Mouse (Mus musculus): Measurements from ENCODE around the gene Gm43064. TPM values are rescaled to one million over a fixed set of nuclear protein-coding genes. Genes with fewer than 3 reads are reported as not detected.
"Not testable (repeated sequence)": the region's sequence is repeated elsewhere in the genome, so short reads cannot be mapped to it uniquely, and the experiment has no call there.

Gene Gm43064
- polyA plus RNA-seq, 1 experiment from 2014 or later, result 0.35 TPM

DNA sequence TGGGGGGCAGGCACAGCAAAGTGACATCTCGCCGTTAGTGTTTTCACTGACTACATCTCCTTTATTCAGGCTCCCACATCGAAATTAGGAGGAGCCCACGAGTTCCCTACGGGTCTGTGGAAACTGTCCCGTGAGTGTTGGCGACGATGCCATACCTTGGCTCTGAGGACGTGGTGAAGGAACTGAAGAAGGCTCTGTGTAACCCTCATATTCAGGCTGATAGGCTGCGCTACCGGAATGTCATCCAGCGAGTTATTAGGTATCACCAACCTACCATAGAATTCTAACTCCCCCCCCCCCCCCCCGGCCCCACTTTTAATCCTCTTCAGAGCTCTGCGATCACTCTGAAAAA, 402 bp downstream of the Gm43064 start:
- no peaks in the 10 kb centered on the region for H3K27me3 ChIP-seq (ENCODE audit: control insufficient read depth, insufficient read depth, low read length)
- H3K9ac ChIP-seq (replicated peaks; ENCODE audit: low read depth, low read length), result peak overlapping the region; percentile 62
- peak overlapping the region; percentile 88 for H3K27ac ChIP-seq (ENCODE audit: low read length)
- ATAC-seq (ENCODE audit: insufficient number of reproducible peaks, insufficient read depth, low FRiP score, low read depth), result peak; percentile 23; the same call in 1 of the 2 replicates
- no peaks in the 10 kb centered on the region for H3K9me3 ChIP-seq (ENCODE audit: control insufficient read depth, low read depth, low read length)
- 3% methylated on average over 14 of the region's 14 CpGs for WGBS
- peaks cover 6% of the 10 kb centered on the region; the same call in 1 of the 2 replicates for H3K36me3 ChIP-seq (ENCODE audit: control insufficient read depth, insufficient read depth, low read length)
- H3K4me3 ChIP-seq (ENCODE audit: low read depth, low read length), result peak overlapping the region; percentile 81
- H3K4me2 ChIP-seq (replicated peaks; ENCODE audit: low read depth, low read length), result peak overlapping the region; percentile 63
- peaks cover 3% of the 10 kb centered on the region; the same call in 1 of the 2 replicates for H3K4me1 ChIP-seq (ENCODE audit: control insufficient read depth, insufficient read depth, low read length)

DNA sequence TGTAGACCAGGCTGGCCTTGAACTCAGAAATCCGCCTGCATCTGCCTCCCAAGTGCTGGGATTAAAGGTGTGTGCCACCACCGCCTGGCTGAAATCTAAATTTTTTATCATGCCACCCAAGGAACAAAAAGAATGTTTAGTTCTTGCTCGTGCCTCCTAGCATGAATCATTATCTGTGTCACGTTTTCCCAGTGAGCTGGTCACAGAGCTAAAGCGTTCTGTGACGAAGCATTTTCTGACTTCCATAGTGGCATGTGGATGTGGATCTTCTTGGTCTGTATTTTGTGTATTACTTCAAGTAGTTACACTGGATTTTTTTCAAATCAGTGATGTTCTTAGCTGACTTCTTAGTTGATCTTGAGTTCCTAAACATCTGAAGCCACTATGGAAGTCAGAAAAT, 1.6 kb downstream of the Gm43064 start:
- ATAC-seq (ENCODE audit: insufficient number of reproducible peaks, insufficient read depth, low FRiP score, low read depth), result no peak
- Histone ChIP-seq H3K36me3 (ENCODE audit: control insufficient read depth, insufficient read depth, low read length) (peaks cover 12% of the 10 kb centered on the region), H3K4me3 (ENCODE audit: low read depth, low read length) (no peak overlapping the region), H3K27me3 (ENCODE audit: control insufficient read depth, insufficient read depth, low read length) (no peaks in the 10 kb centered on the region), H3K4me1 (ENCODE audit: control insufficient read depth, insufficient read depth, low read length) (peaks cover 3% of the 10 kb centered on the region; the same call in 1 of the 2 replicates), H3K9ac (replicated peaks; ENCODE audit: low read depth, low read length) (no peak overlapping the region), H3K4me2 (replicated peaks; ENCODE audit: low read depth, low read length) (no peak overlapping the region), H3K9me3 (ENCODE audit: control insufficient read depth, low read depth, low read length) (no peaks in the 10 kb centered on the region), H3K27ac (ENCODE audit: low read length) (no peak overlapping the region)
- 82% methylated on average over 6 of the region's 6 CpGs for WGBS

DNA sequence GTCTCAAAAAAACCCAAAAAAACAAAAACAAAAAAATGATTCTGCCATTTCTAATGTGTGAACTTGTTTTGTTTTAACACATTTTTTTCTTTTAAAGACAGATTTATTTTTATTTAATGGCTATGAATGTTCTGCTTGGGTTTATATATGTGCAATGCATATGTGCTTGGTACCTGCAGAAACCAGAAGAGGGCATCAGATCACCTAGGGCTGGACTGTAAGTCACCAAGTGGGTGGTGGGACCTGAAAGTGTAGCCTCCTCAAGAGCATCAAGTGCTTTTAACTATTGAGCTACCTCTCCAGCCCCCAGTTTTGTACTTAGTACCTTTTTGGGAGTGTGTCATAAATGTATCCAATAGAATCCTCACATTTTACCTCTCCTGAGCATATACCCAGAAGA, 18.2 kb downstream of the Gm43064 start:
- Histone ChIP-seq H3K36me3 (ENCODE audit: control insufficient read depth, insufficient read depth, low read length) (no peaks in the 10 kb centered on the region; the same call in 1 of the 2 replicates), H3K9ac (replicated peaks; ENCODE audit: low read depth, low read length) (no peak overlapping the region), H3K4me2 (replicated peaks; ENCODE audit: low read depth, low read length) (no peak overlapping the region), H3K4me1 (ENCODE audit: control insufficient read depth, insufficient read depth, low read length) (no peaks in the 10 kb centered on the region), H3K4me3 (ENCODE audit: low read depth, low read length) (no peak overlapping the region), H3K27me3 (ENCODE audit: control insufficient read depth, insufficient read depth, low read length) (no peaks in the 10 kb centered on the region), H3K27ac (ENCODE audit: low read length) (no peak overlapping the region), H3K9me3 (ENCODE audit: control insufficient read depth, low read depth, low read length) (no peaks in the 10 kb centered on the region)
- no peak for ATAC-seq (ENCODE audit: insufficient number of reproducible peaks, insufficient read depth, low FRiP score, low read depth)

DNA sequence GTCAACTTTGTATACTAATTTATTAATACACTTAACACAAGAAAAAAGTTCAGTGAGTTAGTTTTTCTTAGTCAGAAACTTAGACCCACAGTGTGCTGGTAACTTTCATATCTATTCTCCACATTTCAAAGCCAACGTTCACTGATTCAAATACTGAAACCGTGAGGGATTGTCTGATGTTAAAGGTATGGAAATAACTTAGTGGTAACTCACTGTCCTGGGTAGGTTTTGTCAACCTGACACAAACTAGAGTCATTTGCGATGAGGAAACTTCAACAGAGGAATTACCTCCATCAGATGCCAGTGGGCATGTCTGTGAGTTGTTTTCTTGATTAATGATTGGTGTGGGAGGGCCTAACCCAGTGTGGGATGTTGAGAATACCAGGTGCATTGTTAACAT, 19.7 kb downstream of the Gm43064 start:
- Histone ChIP-seq H3K36me3 (ENCODE audit: control insufficient read depth, insufficient read depth, low read length) (no peaks in the 10 kb centered on the region), H3K9me3 (ENCODE audit: control insufficient read depth, low read depth, low read length) (no peaks in the 10 kb centered on the region), H3K4me1 (ENCODE audit: control insufficient read depth, insufficient read depth, low read length) (no peaks in the 10 kb centered on the region), H3K4me2 (replicated peaks; ENCODE audit: low read depth, low read length) (no peak overlapping the region), H3K4me3 (ENCODE audit: low read depth, low read length) (no peak overlapping the region), H3K27ac (ENCODE audit: low read length) (no peak overlapping the region), H3K9ac (replicated peaks; ENCODE audit: low read depth, low read length) (no peak overlapping the region), H3K27me3 (ENCODE audit: control insufficient read depth, insufficient read depth, low read length) (no peaks in the 10 kb centered on the region)
- WGBS, result 81% methylated on average over 3 of the region's 3 CpGs
- ATAC-seq (ENCODE audit: insufficient number of reproducible peaks, insufficient read depth, low FRiP score, low read depth), result no peak

DNA sequence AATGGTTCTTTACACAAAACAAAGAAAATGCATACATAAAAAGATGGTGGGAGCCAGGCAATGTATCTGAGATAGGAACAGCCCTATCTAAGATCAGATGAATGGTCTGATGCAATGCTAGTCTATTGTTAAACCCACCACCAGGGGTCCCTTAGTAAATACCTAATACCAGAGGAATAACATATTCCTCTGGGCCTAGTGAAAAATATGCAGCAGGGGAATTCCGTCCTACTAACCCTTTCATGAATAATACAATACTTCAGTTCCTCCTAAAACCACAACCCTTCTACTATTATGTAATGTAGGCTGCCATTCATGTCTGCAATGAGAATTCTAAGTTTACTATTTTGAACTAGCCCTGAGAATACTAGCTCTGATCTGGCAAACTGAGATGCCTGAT, 21.3 kb downstream of the Gm43064 start:
- H3K36me3 ChIP-seq (ENCODE audit: control insufficient read depth, insufficient read depth, low read length); H3K4me1 ChIP-seq (ENCODE audit: control insufficient read depth, insufficient read depth, low read length); H3K27me3 ChIP-seq (ENCODE audit: control insufficient read depth, insufficient read depth, low read length); H3K4me3 ChIP-seq (ENCODE audit: low read depth, low read length); H3K4me2 ChIP-seq (replicated peaks; ENCODE audit: low read depth, low read length); H3K9me3 ChIP-seq (ENCODE audit: control insufficient read depth, low read depth, low read length); H3K27ac ChIP-seq (ENCODE audit: low read length); ATAC-seq (ENCODE audit: insufficient number of reproducible peaks, insufficient read depth, low FRiP score, low read depth); H3K9ac ChIP-seq (replicated peaks; ENCODE audit: low read depth, low read length): not testable (repeated sequence)
- WGBS, result 45% methylated on average over 1 of the region's 1 CpGs

DNA sequence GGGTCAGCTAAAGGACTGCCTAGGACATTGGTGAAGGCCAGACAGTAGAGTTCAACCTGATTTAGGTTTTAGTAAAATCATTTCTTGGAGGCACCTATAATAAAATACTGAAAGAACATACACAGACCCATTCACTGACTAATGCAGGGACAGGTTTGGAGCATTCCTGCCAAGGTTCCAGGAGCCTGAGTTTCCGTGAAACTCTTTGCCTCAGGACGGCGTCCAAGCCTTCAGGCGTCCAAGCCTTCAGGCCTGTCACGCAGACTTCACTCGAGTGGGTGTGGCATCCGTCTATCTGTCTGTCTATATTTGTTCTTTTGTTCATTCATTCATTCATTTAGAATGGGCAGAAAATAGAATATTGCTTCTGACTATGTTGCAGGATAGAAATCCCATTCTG, 21.8 kb downstream of the Gm43064 start:
- Histone ChIP-seq H3K27me3 (ENCODE audit: control insufficient read depth, insufficient read depth, low read length) (no peaks in the 10 kb centered on the region), H3K9me3 (ENCODE audit: control insufficient read depth, low read depth, low read length) (no peaks in the 10 kb centered on the region), H3K27ac (ENCODE audit: low read length) (no peak overlapping the region), H3K4me2 (replicated peaks; ENCODE audit: low read depth, low read length) (no peak overlapping the region), H3K4me3 (ENCODE audit: low read depth, low read length) (no peak overlapping the region), H3K4me1 (ENCODE audit: control insufficient read depth, insufficient read depth, low read length) (no peaks in the 10 kb centered on the region), H3K9ac (replicated peaks; ENCODE audit: low read depth, low read length) (no peak overlapping the region), H3K36me3 (ENCODE audit: control insufficient read depth, insufficient read depth, low read length) (no peaks in the 10 kb centered on the region)
- WGBS, result 75% methylated on average over 7 of the region's 7 CpGs
- no peak for ATAC-seq (ENCODE audit: insufficient number of reproducible peaks, insufficient read depth, low FRiP score, low read depth)

DNA sequence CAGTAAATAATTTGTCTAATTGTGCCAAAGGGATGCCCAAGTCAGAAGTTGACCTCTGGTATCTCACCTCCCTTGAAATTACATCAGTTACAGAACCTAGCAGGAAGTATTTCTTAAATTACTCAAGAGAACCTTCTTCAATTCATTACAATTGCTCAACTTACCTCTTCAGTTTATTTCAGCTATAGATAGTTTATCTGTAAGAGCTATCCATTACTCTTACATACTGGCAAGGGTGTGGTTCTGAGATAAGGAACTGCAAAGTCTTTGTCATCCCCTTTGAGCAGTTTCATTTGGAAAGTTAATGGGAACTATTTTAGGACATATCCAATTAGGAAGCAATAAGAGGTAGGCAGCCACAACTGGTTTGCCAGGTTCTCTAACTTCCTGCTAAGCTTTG, 23.1 kb downstream of the Gm43064 start, which contains the start of gene Bcl2l15:
Gene Bcl2l15, plus strand, starts transcription at position 176 of the 400 bp plus-strand sequence.
- ATAC-seq (ENCODE audit: insufficient number of reproducible peaks, insufficient read depth, low FRiP score, low read depth), result no peak
- no peaks in the 10 kb centered on the region for H3K27me3 ChIP-seq (ENCODE audit: control insufficient read depth, insufficient read depth, low read length)
- H3K4me3 ChIP-seq (ENCODE audit: low read depth, low read length), result no peak within 1 kb of the TSS
- H3K27ac ChIP-seq (ENCODE audit: low read length), result no peak within 1 kb of the TSS
- H3K9me3 ChIP-seq (ENCODE audit: control insufficient read depth, low read depth, low read length), result no peaks in the 10 kb centered on the region
- no peak within 1 kb of the TSS for H3K4me2 ChIP-seq (replicated peaks; ENCODE audit: low read depth, low read length)
- H3K36me3 ChIP-seq (ENCODE audit: control insufficient read depth, insufficient read depth, low read length), result no peaks in the 10 kb centered on the region
- no peaks in the 10 kb centered on the region for H3K4me1 ChIP-seq (ENCODE audit: control insufficient read depth, insufficient read depth, low read length)
- no peak within 1 kb of the TSS for H3K9ac ChIP-seq (replicated peaks; ENCODE audit: low read depth, low read length)

DNA sequence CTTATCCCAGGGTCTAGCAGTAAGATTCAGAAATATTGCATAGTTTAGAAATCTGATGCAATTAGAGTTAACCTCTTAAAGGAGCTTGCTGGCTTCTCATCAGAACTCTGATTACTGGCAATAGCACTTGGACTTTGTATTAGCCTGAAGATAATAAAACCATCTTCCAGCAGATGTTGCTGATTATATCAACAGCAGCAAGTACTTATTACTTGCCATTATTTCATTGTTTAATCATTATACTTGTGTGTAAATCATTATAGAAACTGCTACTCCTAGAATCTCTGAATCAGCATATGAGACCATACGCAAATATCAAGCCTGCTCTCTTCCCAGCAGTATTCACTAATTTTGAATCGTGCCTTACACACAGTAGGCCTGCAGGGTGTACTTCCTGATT, 24.6 kb downstream of the Gm43064 start:
- H3K27me3 ChIP-seq (ENCODE audit: control insufficient read depth, insufficient read depth, low read length), result no peaks in the 10 kb centered on the region
- no peak for ATAC-seq (ENCODE audit: insufficient number of reproducible peaks, insufficient read depth, low FRiP score, low read depth)
- H3K4me2 ChIP-seq (replicated peaks; ENCODE audit: low read depth, low read length), result no peak overlapping the region
- H3K27ac ChIP-seq (ENCODE audit: low read length), result no peak overlapping the region
- H3K4me3 ChIP-seq (ENCODE audit: low read depth, low read length), result no peak overlapping the region
- no peaks in the 10 kb centered on the region for H3K36me3 ChIP-seq (ENCODE audit: control insufficient read depth, insufficient read depth, low read length)
- H3K4me1 ChIP-seq (ENCODE audit: control insufficient read depth, insufficient read depth, low read length), result no peaks in the 10 kb centered on the region
- H3K9me3 ChIP-seq (ENCODE audit: control insufficient read depth, low read depth, low read length), result no peaks in the 10 kb centered on the region
- WGBS, result 89% methylated on average over 2 of the region's 2 CpGs
- H3K9ac ChIP-seq (replicated peaks; ENCODE audit: low read depth, low read length), result no peak overlapping the region

DNA sequence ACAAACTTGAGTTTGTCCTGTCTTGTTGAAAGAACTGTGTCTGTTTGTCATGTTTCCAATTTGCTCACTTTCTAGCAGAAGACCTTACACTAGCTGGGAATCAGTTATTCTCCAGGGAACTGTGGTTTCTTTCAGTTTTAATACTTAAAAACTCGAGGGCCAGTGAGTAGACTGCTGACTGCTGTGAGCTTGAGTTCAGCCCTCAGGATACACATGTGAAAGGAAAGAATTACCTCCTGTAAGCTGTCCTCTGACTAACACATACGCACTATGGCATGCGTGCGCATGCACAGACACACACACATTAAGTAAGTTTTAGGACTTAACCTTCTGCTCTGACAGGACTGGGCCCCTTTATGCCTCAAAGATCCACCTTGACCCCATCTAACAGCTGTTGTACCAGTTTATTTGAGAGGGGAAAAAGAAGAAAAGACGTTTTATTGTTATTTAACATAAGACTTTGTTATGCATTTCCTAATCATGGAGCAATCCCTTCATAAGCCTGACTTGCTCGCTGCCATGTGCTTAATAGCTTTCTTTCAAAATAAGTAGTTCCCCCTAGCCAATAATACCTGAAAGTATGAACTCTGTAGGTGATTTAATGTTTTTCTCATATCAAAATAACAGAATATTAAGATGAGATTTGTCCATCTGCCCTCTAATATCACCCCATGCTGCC, 26.0 kb downstream of the Gm43064 start:
- H3K4me1 ChIP-seq (ENCODE audit: control insufficient read depth, insufficient read depth, low read length), result no peaks in the 10 kb centered on the region
- 76% methylated on average over 6 of the region's 6 CpGs for WGBS
- no peak for ATAC-seq (ENCODE audit: insufficient number of reproducible peaks, insufficient read depth, low FRiP score, low read depth)

More for the DNA sequence above, 26.0 kb downstream of the Gm43064 start:
- Histone ChIP-seq H3K27ac (ENCODE audit: low read length) (no peak overlapping the region), H3K4me2 (replicated peaks; ENCODE audit: low read depth, low read length) (no peak overlapping the region), H3K9me3 (ENCODE audit: control insufficient read depth, low read depth, low read length) (no peaks in the 10 kb centered on the region), H3K36me3 (ENCODE audit: control insufficient read depth, insufficient read depth, low read length) (no peaks in the 10 kb centered on the region), H3K9ac (replicated peaks; ENCODE audit: low read depth, low read length) (no peak overlapping the region), H3K27me3 (ENCODE audit: control insufficient read depth, insufficient read depth, low read length) (no peaks in the 10 kb centered on the region), H3K4me3 (ENCODE audit: low read depth, low read length) (no peak overlapping the region)

Measured in stomach, embryonic 14.5 days (tissue).